Mouse (Mus musculus): Measurements from ENCODE around the gene Zfp366. TPM values are rescaled to one million over a fixed set of nuclear protein-coding genes. Genes with fewer than 3 reads are reported as not detected.
"Not testable (repeated sequence)": the region's sequence is repeated elsewhere in the genome, so short reads cannot be mapped to it uniquely, and the experiment has no call there.

Zfp366 gene
- polyA plus RNA-seq, 1 experiment from 2014 or later = 0.96 TPM

GRCm38 (mm10) chr13:99157709-99158108 lies 26.9 kb upstream of the Zfp366 start:
- Histone ChIP-seq H3K4me1 (ENCODE audit: insufficient read depth, low read length) (peaks cover 2% of the 10 kb centered on the region; the same call in 1 of the 2 replicates), H3K27ac (ENCODE audit: low read length) (no peak overlapping the region), H3K9ac (replicated peaks; ENCODE audit: low read length) (no peak overlapping the region), H3K9me3 (ENCODE audit: low read length) (peaks cover 7% of the 10 kb centered on the region; the same call in 1 of the 2 replicates), H3K36me3 (ENCODE audit: insufficient read depth, low read length) (no peaks in the 10 kb centered on the region; the same call in 1 of the 2 replicates), H3K4me3 (ENCODE audit: low read length) (no peak overlapping the region), H3K4me2 (replicated peaks; ENCODE audit: low read depth, low read length) (no peak overlapping the region), H3K27me3 (ENCODE audit: insufficient read depth, low read length) (no peaks in the 10 kb centered on the region; the same call in 1 of the 2 replicates)
- no peak for ATAC-seq (ENCODE audit: low FRiP score, low TSS enrichment)
- WGBS = 74% methylated on average over 2 of the region's 2 CpGs

GRCm38 (mm10) chr13:99158773-99159172 lies 25.9 kb upstream of the Zfp366 start:
- H3K27ac ChIP-seq (ENCODE audit: low read length) = no peak overlapping the region
- no peak overlapping the region for H3K4me3 ChIP-seq (ENCODE audit: low read length)
- H3K9me3 ChIP-seq (ENCODE audit: low read length) = peaks cover 7% of the 10 kb centered on the region; the same call in 1 of the 2 replicates
- no peak for ATAC-seq (ENCODE audit: low FRiP score, low TSS enrichment)
- WGBS = 83% methylated on average over 3 of the region's 3 CpGs
- H3K9ac ChIP-seq (replicated peaks; ENCODE audit: low read length) = no peak overlapping the region
- peaks cover 12% of the 10 kb centered on the region for H3K4me1 ChIP-seq (ENCODE audit: insufficient read depth, low read length)
- H3K4me2 ChIP-seq (replicated peaks; ENCODE audit: low read depth, low read length) = no peak overlapping the region
- H3K36me3 ChIP-seq (ENCODE audit: insufficient read depth, low read length) = no peaks in the 10 kb centered on the region; the same call in 1 of the 2 replicates
- H3K27me3 ChIP-seq (ENCODE audit: insufficient read depth, low read length) = no peaks in the 10 kb centered on the region

- Histone ChIP-seq H3K27ac (ENCODE audit: low read length) (no peak overlapping the region), H3K4me1 (ENCODE audit: insufficient read depth, low read length) (peaks cover 19% of the 10 kb centered on the region), H3K9me3 (ENCODE audit: low read length) (no peaks in the 10 kb centered on the region), H3K9ac (replicated peaks; ENCODE audit: low read length) (no peak overlapping the region), H3K36me3 (ENCODE audit: insufficient read depth, low read length) (no peaks in the 10 kb centered on the region), H3K4me3 (ENCODE audit: low read length) (no peak overlapping the region), H3K27me3 (ENCODE audit: insufficient read depth, low read length) (no peaks in the 10 kb centered on the region), H3K4me2 (replicated peaks; ENCODE audit: low read depth, low read length) (no peak overlapping the region)
- 40% methylated on average over 4 of the region's 4 CpGs for WGBS
- peak; percentile 76 for ATAC-seq (ENCODE audit: low FRiP score, low TSS enrichment)
These were observed 21.6 kb upstream of the Zfp366 start for GRCm38 (mm10) chr13:99163071-99163470.

- no peaks in the 10 kb centered on the region for H3K27me3 ChIP-seq (ENCODE audit: insufficient read depth, low read length)
- H3K27ac ChIP-seq (ENCODE audit: low read length) = peak overlapping the region; percentile 39; the same call in 1 of the 2 replicates
- 18% methylated on average over 10 of the region's 10 CpGs for WGBS
- 0 out of 2 replicates have a peak, but pooled peaks have one; percentile 15 for ATAC-seq (ENCODE audit: low FRiP score, low TSS enrichment)
- no peak overlapping the region for H3K4me3 ChIP-seq (ENCODE audit: low read length)
- no peaks in the 10 kb centered on the region for H3K36me3 ChIP-seq (ENCODE audit: insufficient read depth, low read length)
- no peak overlapping the region for H3K4me2 ChIP-seq (replicated peaks; ENCODE audit: low read depth, low read length)
- peaks cover 19% of the 10 kb centered on the region for H3K4me1 ChIP-seq (ENCODE audit: insufficient read depth, low read length)
- H3K9ac ChIP-seq (replicated peaks; ENCODE audit: low read length) = no peak overlapping the region
- H3K9me3 ChIP-seq (ENCODE audit: low read length) = no peaks in the 10 kb centered on the region
These were observed 20.9 kb upstream of the Zfp366 start for GRCm38 (mm10) chr13:99163521-99164359.

DNA sequence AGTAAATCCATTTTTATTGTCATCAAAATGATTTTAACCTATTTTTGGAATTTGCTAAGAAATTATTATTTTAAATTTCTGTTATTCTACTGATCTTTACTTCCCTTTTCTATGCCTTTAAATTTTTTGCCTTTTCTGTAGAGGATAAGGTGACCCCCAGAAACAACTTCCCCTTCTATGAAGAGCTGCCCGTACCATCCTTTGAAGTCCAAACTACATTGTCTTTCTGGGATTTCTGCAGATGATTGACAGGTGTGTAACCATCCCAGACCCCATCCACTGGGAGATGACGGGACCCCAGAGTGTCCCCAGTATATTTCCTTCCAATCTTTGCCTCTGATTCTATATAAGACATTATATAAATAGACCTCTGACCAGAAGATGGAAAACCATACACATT lies 20.3 kb upstream of the Zfp366 start:
- no peak overlapping the region for H3K4me3 ChIP-seq (ENCODE audit: low read length)
- ATAC-seq (ENCODE audit: low FRiP score, low TSS enrichment) = no peak
- H3K27ac ChIP-seq (ENCODE audit: low read length) = peak overlapping the region; percentile 39; the same call in 1 of the 2 replicates
- 78% methylated on average over 2 of the region's 2 CpGs for WGBS
- H3K4me1 ChIP-seq (ENCODE audit: insufficient read depth, low read length) = peaks cover 19% of the 10 kb centered on the region
- no peak overlapping the region for H3K4me2 ChIP-seq (replicated peaks; ENCODE audit: low read depth, low read length)
- H3K27me3 ChIP-seq (ENCODE audit: insufficient read depth, low read length) = no peaks in the 10 kb centered on the region
- no peaks in the 10 kb centered on the region for H3K36me3 ChIP-seq (ENCODE audit: insufficient read depth, low read length)
- H3K9me3 ChIP-seq (ENCODE audit: low read length) = no peaks in the 10 kb centered on the region
- no peak overlapping the region for H3K9ac ChIP-seq (replicated peaks; ENCODE audit: low read length)

GRCm38 (mm10) chr13:99169401-99169800 lies 15.2 kb upstream of the Zfp366 start:
- ATAC-seq (ENCODE audit: low FRiP score, low TSS enrichment) = no peak
- no peak overlapping the region for H3K4me2 ChIP-seq (replicated peaks; ENCODE audit: low read depth, low read length)
- WGBS = 56% methylated on average over 6 of the region's 6 CpGs

GRCm38 (mm10) chr13:99170337-99170736 lies 14.3 kb upstream of the Zfp366 start:
- no peak overlapping the region for H3K4me2 ChIP-seq (replicated peaks; ENCODE audit: low read depth, low read length)
- 34% methylated on average over 2 of the region's 2 CpGs for WGBS
- H3K4me3 ChIP-seq (ENCODE audit: low read length) = no peak overlapping the region
- no peaks in the 10 kb centered on the region for H3K27me3 ChIP-seq (ENCODE audit: insufficient read depth, low read length)
- ATAC-seq (ENCODE audit: low FRiP score, low TSS enrichment) = no peak
- H3K36me3 ChIP-seq (ENCODE audit: insufficient read depth, low read length) = no peaks in the 10 kb centered on the region
- H3K27ac ChIP-seq (ENCODE audit: low read length) = no peak overlapping the region
- no peaks in the 10 kb centered on the region for H3K9me3 ChIP-seq (ENCODE audit: low read length)
- no peak overlapping the region for H3K9ac ChIP-seq (replicated peaks; ENCODE audit: low read length)
- H3K4me1 ChIP-seq (ENCODE audit: insufficient read depth, low read length) = peaks cover 7% of the 10 kb centered on the region; the same call in 1 of the 2 replicates

More at GRCm38 (mm10) chr13:99169401-99169800, 15.2 kb upstream of the Zfp366 start:
- Histone ChIP-seq H3K36me3 (ENCODE audit: insufficient read depth, low read length) (no peaks in the 10 kb centered on the region), H3K27ac (ENCODE audit: low read length) (no peak overlapping the region), H3K27me3 (ENCODE audit: insufficient read depth, low read length) (no peaks in the 10 kb centered on the region), H3K4me1 (ENCODE audit: insufficient read depth, low read length) (peaks cover 8% of the 10 kb centered on the region; the same call in 1 of the 2 replicates), H3K9ac (replicated peaks; ENCODE audit: low read length) (no peak overlapping the region), H3K9me3 (ENCODE audit: low read length) (no peaks in the 10 kb centered on the region), H3K4me3 (ENCODE audit: low read length) (no peak overlapping the region)

- H3K9ac ChIP-seq (replicated peaks; ENCODE audit: low read length) = no peak overlapping the region
- H3K36me3 ChIP-seq (ENCODE audit: insufficient read depth, low read length) = no peaks in the 10 kb centered on the region
- peak; percentile 86 for ATAC-seq (ENCODE audit: low FRiP score, low TSS enrichment)
- H3K4me1 ChIP-seq (ENCODE audit: insufficient read depth, low read length) = peaks cover 7% of the 10 kb centered on the region; the same call in 1 of the 2 replicates
- H3K4me2 ChIP-seq (replicated peaks; ENCODE audit: low read depth, low read length) = no peak overlapping the region
- no peak overlapping the region for H3K4me3 ChIP-seq (ENCODE audit: low read length)
- whole genome bisulfite sequencing = 3% methylated on average over 4 of the region's 4 CpGs
- H3K9me3 ChIP-seq (ENCODE audit: low read length) = no peaks in the 10 kb centered on the region
- H3K27me3 ChIP-seq (ENCODE audit: insufficient read depth, low read length) = no peaks in the 10 kb centered on the region
- H3K27ac ChIP-seq (ENCODE audit: low read length) = no peak overlapping the region
These were observed 10.8 kb upstream of the Zfp366 start for GRCm38 (mm10) chr13:99173849-99174248.

GRCm38 (mm10) chr13:99182828-99183227 lies 1.8 kb upstream of the Zfp366 start:
- peaks cover 13% of the 10 kb centered on the region for H3K4me1 ChIP-seq (ENCODE audit: insufficient read depth, low read length)
- H3K27me3 ChIP-seq (ENCODE audit: insufficient read depth, low read length); H3K9me3 ChIP-seq (ENCODE audit: low read length); H3K9ac ChIP-seq (replicated peaks; ENCODE audit: low read length); H3K36me3 ChIP-seq (ENCODE audit: insufficient read depth, low read length); H3K27ac ChIP-seq (ENCODE audit: low read length); H3K4me3 ChIP-seq (ENCODE audit: low read length); H3K4me2 ChIP-seq (replicated peaks; ENCODE audit: low read depth, low read length); ATAC-seq (ENCODE audit: low FRiP score, low TSS enrichment): not testable (repeated sequence)
- 96% methylated on average over 3 of the region's 3 CpGs for WGBS
